Comparison of ENCODE assay signal across 8 mouse cellular contexts in the genomic region with DNA sequence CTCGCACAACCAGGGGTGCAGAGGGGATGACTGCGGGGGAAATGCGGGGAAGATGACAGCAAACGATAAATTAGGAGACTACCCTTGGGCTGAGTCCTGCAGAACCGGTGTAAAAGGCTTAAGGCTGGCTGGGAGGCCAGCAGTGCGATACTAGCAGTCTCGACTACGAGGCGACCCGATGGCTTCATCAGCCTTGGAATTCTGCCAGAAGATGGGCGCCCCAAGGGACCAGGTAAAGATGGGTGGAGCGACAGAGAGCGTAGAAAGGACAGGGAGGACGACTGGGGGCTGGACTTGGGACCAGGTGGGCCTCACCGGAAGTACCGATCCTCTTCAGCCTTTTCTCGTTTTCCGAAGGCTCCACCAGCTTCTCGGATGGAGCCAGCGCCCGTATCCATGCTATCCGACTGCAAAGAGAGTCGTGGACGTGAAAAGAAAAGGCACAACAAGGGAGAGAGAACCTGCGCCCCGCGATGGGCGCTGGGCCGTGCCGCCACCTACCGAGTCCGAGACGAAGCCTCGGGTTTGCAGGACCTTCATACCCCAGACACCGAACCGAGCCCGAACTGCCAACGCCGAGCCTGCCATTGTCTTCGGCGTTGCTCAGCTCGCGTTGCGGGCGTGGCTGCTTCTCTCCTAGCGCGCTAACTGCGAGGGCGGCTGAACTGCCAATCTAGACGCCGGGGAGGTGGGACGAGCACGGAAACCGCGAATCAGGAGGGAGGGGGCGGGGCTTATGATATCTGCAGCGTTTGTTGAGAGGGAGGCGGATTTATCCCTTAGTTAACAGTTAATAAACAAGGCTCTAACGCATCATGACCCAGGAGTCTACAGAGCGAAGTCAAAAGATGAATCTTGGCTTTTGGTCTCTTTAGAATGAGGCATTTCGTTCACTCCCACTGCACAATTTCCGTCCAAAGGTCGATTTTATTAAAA. TPM values are rescaled to one million over a fixed set of nuclear protein-coding genes. Genes with fewer than 3 reads are reported as not detected.
A peak's percentile ranks its signal among the peaks of the same experiment; 100 is the strongest.
DNase-seq lines count a peak whose midpoint lies in the region; ATAC-seq lines count a peak whose summit lies in the region.

TSS of gene Atpif1 (minus strand) at position 679 of the 936 bp plus-strand sequence.

- peak within 1 kb of the TSS; percentile 58 for H3K4me2 ChIP-seq in embryonic facial prominence, embryonic 11.5 days (ENCODE audit: low read depth, low read length)
- H3K4me2 ChIP-seq in limb, embryonic 13.5 days (replicated peaks) = peak within 1 kb of the TSS; percentile 93
- H3K4me2 ChIP-seq in midbrain, embryonic 16.5 days (ENCODE audit: low read length) = peak within 1 kb of the TSS; percentile 79

- no peaks in the 10 kb centered on the region for H3K9me3 ChIP-seq in embryonic facial prominence, embryonic 11.5 days (replicated peaks; ENCODE audit: control insufficient read depth, low read length)
- no peaks in the 10 kb centered on the region for H3K9me3 ChIP-seq in limb, embryonic 13.5 days
- no peaks in the 10 kb centered on the region for H3K9me3 ChIP-seq in midbrain, embryonic 16.5 days (replicated peaks; ENCODE audit: control insufficient read depth, low read length, poor library complexity, severe bottlenecking)

- ATAC-seq in embryonic facial prominence, embryonic 11.5 days (replicated peaks; ENCODE audit: insufficient number of reproducible peaks, low FRiP score, low TSS enrichment, low read depth) = peak; percentile 65
- ATAC-seq in limb, embryonic 13.5 days (ENCODE audit: low FRiP score, low read depth) = peak; percentile 90
- peak; percentile 92 for ATAC-seq in midbrain, embryonic 16.5 days

- under 1% methylated on average over 63 of the region's 63 CpGs for WGBS in embryonic facial prominence, embryonic 11.5 days
- under 1% methylated on average over 63 of the region's 63 CpGs for WGBS in limb, embryonic 13.5 days
- WGBS in midbrain, embryonic 16.5 days = under 1% methylated on average over 63 of the region's 63 CpGs

- peak within 1 kb of the TSS; percentile 58 for H3K4me3 ChIP-seq in embryonic facial prominence, embryonic 11.5 days (ENCODE audit: low read depth, low read length)
- H3K4me3 ChIP-seq in limb, embryonic 13.5 days = peak within 1 kb of the TSS; percentile 77
- peak within 1 kb of the TSS; percentile 79 for H3K4me3 ChIP-seq in midbrain, embryonic 16.5 days (ENCODE audit: low read depth, low read length)

- no peaks in the 10 kb centered on the region for H3K4me1 ChIP-seq in embryonic facial prominence, embryonic 11.5 days (ENCODE audit: control insufficient read depth, insufficient read depth, low read length)
- peaks cover 35% of the 10 kb centered on the region for H3K4me1 ChIP-seq in limb, embryonic 13.5 days
- H3K4me1 ChIP-seq in midbrain, embryonic 16.5 days (ENCODE audit: control insufficient read depth, insufficient read depth, low read length) = peaks cover 32% of the 10 kb centered on the region

- H3K27ac ChIP-seq in embryonic facial prominence, embryonic 11.5 days (replicated peaks; ENCODE audit: low read depth, low read length) = peak within 1 kb of the TSS; percentile 77
- H3K27ac ChIP-seq in limb, embryonic 13.5 days = peak within 1 kb of the TSS; percentile 91
- H3K27ac ChIP-seq in midbrain, embryonic 16.5 days (ENCODE audit: low read length) = peak within 1 kb of the TSS; percentile 99

- peak; percentile 88 for DNase-seq in layer of hippocampus, adult 11-12 months (ENCODE audit: low spot score)
- no peak for DNase-seq in layer of hippocampus, adult 9-10 months (ENCODE audit: low spot score)
- peak; percentile 97 for DNase-seq in embryonic facial prominence, embryonic 11.5 days (ENCODE audit: low spot score)
- peak; percentile 99 for DNase-seq in heart, adult 11 months
- peak; percentile 89 for DNase-seq in kidney, adult 18-20 months
- DNase-seq in spleen, postnatal 14 days (ENCODE audit: low spot score in 2 of 2) = peak; percentile 73 to 86

- no peaks in the 10 kb centered on the region for H3K27me3 ChIP-seq in embryonic facial prominence, embryonic 11.5 days (ENCODE audit: control insufficient read depth, insufficient read depth, low read length)
- no peaks in the 10 kb centered on the region for H3K27me3 ChIP-seq in limb, embryonic 13.5 days
- no peaks in the 10 kb centered on the region for H3K27me3 ChIP-seq in midbrain, embryonic 16.5 days (ENCODE audit: control insufficient read depth, insufficient read depth, low read depth, low read length)

- H3K36me3 ChIP-seq in embryonic facial prominence, embryonic 11.5 days (replicated peaks; ENCODE audit: control insufficient read depth, insufficient read depth, low read depth, low read length) = no peaks in the 10 kb centered on the region
- peaks cover 31% of the 10 kb centered on the region for H3K36me3 ChIP-seq in limb, embryonic 13.5 days
- H3K36me3 ChIP-seq in midbrain, embryonic 16.5 days (ENCODE audit: control insufficient read depth, insufficient read depth, low read length) = peaks cover 12% of the 10 kb centered on the region

- peak within 1 kb of the TSS; percentile 84 for H3K9ac ChIP-seq in embryonic facial prominence, embryonic 11.5 days (replicated peaks; ENCODE audit: low read length)
- H3K9ac ChIP-seq in limb, embryonic 13.5 days = peak within 1 kb of the TSS; percentile 90
- H3K9ac ChIP-seq in midbrain, embryonic 16.5 days (ENCODE audit: low read depth, low read length) = peak within 1 kb of the TSS; percentile 97

RNA-seq across cellular contexts. Expression of gene Atpif1, which starts in this region (rescaled TPM):
- polyA plus RNA-seq in embryonic facial prominence, embryonic 11.5 days (2014; fragmentation: Nextera tagmentation; extraction: Ambion mirVana) = 1,114 and 1,125 TPM in 2 replicates
- polyA plus RNA-seq in limb, embryonic 13.5 days (2015; fragmentation: Nextera tagmentation; extraction: Ambion mirVana) = 936 and 950 TPM in 2 replicates
- 1,190 and 1,253 TPM in 2 replicates for polyA plus RNA-seq in midbrain, embryonic 16.5 days (2015; fragmentation: Nextera tagmentation; extraction: Ambion mirVana)
